Mouse (Mus musculus) lung, postnatal 36 days (tissue): ENCODE data around the gene Mmp9.

ENCODE experiments used
- DNase-seq: peaks from one replicate; pipeline ENCODE4 v3.0.0; 2022; ENCODE audit warnings: mixed read lengths

Mmp9 gene

GRCm38 (mm10) chr2:164940140-164940830 lies at the start of gene Mmp9:
Gene Mmp9 (plus strand): TSS chr2:164940780.
- DNase-seq, result no peak

- DNase-seq, result no peak
These were observed 49.3 kb upstream of the Mmp9 start for GRCm38 (mm10) chr2:164891056-164891834.

- no peak for DNase-seq
These were observed 48.5 kb upstream of the Mmp9 start for GRCm38 (mm10) chr2:164891908-164892695.

GRCm38 (mm10) chr2:164892696-164893216 lies 47.8 kb upstream of the Mmp9 start:
- no peak for DNase-seq

DNA sequence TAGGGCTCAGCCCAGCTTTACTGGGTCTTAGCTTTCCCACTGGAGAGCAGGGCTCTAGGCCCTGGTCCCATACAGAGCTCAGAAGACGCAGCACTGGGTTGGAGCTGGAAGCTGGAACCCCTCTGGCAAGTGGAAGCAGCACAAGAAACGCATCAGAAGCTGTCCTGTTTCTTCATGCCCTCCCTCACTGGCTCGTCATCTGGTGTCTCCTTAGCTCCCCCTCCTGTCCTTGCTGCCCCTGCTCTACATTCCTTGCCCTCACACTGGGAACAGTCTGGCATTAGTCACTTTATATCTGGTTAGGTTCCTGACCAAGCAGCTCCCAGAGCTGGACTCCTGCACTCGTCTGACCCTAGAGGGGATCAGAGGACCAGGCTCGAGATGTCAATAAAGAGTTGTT lies 46.5 kb upstream of the Mmp9 start:
- DNase-seq, result no peak

DNA sequence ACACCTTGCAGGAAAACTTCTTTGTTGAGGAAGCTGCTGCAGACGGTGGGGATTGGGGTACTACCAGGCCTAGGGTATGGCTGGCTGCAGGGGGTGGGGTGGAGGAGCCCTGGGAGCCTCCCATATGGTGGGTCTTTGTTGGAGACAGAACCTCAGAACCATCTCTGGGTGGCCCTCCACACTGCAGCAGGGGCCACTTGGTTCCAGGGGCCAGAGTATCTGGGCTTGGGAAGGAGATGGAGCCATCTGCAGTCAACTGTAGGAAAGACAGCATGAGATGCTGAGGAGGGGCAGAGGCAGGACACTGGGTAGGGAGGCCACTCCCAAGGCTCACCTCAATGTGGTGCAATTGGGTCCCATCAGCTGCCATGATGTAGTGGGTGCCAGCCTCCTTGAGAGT lies 45.9 kb upstream of the Mmp9 start:
- DNase-seq, result no peak

GRCm38 (mm10) chr2:164895885-164896284 lies 44.7 kb upstream of the Mmp9 start:
- DNase-seq, result no peak

DNA sequence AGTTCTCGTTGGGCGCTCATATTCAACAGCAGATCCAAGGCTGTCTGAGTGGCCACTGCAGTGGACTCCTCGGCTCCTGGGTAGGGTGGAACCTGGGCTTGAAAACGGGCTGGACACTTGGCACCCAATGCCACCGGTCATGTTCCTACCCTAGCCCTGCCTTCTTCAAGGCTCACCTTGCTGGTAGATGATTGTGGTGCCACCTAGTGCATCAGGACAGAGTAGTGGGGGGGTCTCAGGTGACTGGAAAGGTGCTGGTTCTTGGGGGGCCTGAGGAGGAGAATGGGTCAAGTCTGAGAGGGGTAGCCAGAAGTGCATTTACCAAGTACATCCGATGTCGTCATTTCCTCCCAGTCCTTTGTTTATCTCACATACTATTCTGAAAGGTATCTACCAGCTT lies 42.6 kb upstream of the Mmp9 start:
- DNase-seq, result peak; percentile 37

GRCm38 (mm10) chr2:164899034-164899433 lies 41.5 kb upstream of the Mmp9 start:
- no peak for DNase-seq

- DNase-seq, result no peak
These were observed 40.7 kb upstream of the Mmp9 start for GRCm38 (mm10) chr2:164899723-164900459.

DNA sequence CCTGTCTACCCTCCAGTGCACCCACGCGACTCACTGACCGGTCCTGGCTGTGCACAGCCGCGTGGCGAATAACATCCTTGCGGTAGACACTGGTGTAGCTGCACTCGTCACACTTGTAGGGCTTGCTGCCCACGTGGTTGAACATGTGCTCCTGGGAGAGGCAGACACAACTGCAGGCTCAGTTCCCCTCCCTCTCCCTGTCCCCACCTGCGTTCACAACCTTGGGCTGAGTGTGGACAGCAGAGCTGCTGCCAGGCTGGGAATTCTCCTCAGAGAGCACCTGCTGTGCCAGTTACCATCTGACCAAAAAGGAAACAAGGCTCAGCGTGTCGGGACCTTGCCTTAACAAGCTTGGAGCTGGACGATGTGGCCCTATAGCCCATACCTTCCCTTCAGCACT lies 39.2 kb upstream of the Mmp9 start:
- no peak for DNase-seq

DNA sequence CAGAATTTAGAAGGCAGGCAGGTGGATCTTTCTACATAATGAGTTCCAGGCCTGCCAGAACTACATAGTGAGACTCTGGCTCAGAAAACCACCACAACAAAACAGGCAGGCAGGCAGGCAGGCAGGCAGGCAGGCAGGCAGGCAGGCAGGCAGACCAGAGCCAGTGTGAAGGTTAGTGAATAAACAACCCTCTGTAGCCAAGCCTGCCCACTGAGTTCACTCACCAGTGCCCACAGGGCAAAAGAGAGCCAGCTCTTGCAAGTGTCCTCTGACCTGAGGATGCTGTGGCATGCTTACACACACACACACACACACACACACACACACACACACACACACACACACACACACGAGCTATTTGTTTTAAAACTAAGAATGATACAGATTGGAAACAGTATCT lies 37.1 kb upstream of the Mmp9 start:
- DNase-seq, result no peak

DNA sequence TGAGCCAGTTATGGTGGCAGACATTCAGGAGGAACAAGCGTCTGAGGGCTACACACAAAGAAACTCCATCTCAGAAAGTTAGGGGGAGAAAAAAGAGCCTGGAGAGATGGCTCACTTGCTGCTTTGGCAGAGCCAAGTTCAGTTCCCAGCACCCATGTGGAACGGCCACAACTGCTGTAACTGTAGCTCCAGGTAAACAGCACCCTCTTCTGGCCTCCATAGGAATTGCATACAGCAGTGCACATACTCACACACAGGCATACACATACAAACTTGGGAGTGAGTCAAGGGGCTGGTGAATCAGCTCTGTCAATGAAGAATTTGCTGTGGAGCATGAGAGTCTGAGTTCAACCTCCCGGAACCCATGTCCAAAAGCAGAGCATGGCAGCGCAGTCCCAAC lies 34.5 kb upstream of the Mmp9 start:
- DNase-seq, result no peak

DNA sequence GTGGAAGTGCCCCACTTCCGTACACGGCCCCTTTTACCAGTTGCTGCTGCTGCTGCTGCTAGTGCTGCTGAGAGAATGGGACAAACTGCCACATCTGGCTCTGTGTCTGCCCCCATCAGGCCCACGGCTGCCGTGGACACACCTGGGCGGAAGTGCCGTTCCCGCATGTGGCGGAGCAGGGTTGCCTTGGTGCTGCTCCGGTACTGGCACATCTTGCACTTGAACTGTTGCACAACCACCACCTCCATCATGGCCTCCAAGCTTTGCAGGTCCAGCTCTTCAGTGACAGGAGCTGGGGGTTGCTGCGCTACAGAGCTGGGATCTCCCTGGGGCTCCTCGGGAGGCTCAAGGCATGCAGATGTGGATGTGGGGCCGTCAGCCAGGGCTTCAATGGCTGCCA lies 33.1 kb upstream of the Mmp9 start:
- no peak for DNase-seq

DNA sequence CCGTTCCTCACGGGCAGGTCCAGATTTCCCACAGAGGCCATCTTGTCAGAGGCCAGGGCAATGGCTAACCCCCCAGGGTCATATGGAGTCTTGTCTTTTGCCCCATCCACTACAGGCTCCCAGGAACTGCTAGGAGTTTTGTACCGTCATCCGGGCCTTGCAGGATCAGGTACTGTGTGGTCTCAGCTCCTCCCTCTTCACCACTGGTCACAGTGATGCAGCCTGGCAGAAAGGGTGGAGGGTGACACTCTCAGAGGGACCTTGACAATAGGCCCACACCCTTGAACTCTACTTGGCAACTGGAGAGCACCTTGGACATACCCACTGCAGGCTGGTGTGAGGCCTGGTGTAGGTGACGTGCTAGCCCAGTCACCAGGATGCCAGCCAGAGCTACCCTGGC lies 32.6 kb upstream of the Mmp9 start:
- no peak for DNase-seq

DNA sequence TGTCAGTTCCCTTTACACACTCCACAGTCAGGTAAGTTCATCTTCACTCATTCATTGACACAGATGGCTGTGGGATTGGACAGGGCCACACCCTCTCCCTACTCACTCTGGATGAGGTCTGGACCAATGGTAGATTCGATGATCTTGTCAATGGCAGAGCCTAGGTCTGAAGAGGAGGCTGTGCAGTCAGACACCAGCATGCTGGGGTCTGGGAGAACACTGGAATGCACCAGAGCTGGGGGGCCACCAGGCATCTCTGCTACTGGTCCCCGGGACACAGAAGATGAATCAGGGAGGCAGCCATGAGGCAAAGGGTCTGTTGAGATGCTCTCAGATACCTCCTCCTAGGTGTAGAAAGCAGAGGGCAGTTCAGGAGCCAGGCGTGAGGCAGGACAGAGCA lies 31.5 kb upstream of the Mmp9 start:
- no peak for DNase-seq

DNA sequence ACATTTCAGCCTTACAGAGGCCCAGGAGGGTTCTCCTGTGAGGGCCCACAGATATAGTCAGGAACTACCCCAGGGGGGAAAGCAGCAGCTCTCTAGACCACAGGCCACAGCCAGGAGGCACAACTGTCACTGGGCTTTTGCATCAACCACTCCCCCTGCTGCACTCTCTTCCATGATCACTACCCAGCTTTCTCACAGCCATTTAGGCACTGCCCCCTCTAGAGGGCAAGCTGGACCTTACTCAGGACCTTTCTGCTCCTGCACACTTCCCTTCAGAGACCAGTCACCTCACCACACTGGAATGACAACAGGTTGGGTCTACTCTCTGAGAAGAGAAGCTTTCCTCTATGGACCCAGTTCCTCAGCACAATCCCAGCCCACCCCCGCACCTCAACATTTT lies 31.0 kb upstream of the Mmp9 start:
- DNase-seq, result peak; percentile 77

GRCm38 (mm10) chr2:164910360-164911061 lies 30.1 kb upstream of the Mmp9 start:
- DNase-seq, result no peak

DNA sequence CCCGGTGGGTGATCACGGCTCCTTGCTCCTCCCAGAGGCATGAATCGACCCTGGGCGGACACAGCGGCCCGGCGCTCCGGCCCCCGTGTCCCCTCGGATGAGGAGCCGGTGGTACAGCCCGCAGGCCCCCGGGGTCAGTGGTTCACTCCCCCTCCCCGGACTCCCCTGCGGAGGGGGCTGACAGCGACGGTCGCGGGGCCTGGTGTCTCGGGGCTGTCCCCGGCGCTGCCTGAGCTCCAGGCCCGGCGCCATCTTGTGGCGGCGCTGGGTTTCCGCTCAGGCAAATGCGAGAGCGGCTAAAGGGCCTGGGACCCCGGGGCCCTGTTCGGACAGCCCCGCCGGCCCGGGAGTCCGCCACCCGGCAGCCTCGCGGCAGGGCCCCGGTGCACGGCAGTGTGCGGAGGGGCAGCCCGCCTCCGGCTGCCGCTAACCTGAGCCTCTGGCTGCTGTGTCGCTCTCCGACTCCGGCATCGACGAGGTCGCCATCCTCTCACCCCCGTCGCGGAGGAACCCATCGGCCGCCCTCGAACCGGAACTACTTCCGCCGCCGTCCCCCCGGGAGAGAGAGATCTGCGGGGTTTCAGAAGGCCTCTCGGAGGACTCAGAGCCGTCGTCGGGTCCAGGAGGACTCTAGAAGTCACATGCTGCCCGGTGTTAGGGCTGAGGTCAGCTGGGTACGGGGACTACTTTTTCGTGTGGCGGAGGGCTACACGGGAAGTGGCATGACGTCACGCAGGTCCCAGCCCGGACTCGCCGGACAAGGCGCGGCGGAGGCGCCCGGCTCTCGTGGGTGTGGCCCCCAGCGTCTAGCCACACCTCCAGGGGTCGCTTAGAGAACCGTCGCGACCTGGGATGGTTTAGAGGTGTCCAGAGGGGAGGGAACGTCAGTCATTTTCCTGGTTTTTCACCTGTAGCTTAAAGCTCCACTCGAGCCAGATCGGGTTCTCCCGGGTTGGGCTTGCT lies 29.2 kb upstream of the Mmp9 start, which contains the start of gene Zfp335:
Gene Zfp335 (minus strand): TSS at position 672 of the 963 bp plus-strand sequence.
- DNase-seq, result peak; percentile 94

GRCm38 (mm10) chr2:164912151-164912550 lies 28.4 kb upstream of the Mmp9 start:
- DNase-seq, result peak; percentile 44
